Mouse (Mus musculus): ENCODE data around the gene Olfr463.

The Olfr463 gene

DNA sequence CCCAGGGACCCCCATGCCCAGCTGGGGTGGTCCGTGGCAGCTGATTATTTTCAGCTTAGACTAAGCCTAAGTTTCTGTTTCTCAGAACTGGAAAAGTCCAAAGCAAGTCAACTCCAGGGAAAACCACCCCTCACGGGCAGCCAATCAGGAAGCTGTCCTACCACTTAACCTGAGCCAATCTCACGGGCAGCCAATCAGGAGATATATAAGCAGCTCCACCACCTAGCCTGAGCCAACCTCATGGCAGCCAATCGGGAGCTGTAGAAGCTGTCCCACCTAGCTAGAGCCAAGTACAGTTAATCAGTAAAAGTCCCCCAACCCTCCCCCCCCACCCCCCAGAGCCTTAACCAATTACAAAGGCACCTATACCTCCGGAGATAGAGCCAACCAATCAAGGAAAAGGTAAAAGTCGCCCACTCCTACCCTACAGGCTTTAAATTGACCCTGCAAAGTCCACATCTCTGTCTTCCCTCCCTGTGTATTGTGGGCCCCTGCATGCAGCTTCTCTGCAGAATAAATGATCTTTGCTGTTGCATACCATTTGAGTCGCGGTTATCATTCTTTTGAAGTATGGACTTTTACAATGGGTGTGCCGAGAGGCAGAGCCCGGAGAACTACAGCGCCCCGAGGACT lies 50.1 kb downstream of the Olfr463 start:
- no peak for DNase-seq

Data from cerebellum, adult 11-12 months (tissue).